Mouse (Mus musculus): ENCODE measurements around the gene Mtor. TPM values are rescaled to one million over a fixed set of nuclear protein-coding genes. Genes with fewer than 3 reads are reported as not detected.

Mtor gene
- polyA plus RNA-seq, 1 experiment, result not detected

DNA sequence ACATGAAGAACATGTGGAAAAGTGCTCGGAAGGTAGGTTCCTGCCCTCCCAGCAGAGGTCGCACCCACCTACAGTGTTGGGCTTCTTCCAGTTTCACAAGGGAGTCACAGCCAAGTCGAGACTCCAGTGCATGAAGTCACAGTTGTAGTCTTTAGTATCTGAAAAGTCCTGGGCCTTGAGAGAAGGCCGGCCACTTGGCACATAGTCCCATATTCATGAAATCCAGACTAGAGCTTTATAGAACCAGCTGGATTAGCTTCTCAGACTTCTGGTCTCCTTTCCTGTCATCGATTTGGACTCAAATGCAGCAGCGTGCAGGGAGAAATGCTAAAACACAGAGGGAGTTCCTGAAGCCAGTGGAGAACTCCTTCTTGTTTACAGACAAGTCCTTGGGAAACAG is 82.4 kb downstream of the Mtor start:
- 82% methylated on average over 6 of the region's 6 CpGs for WGBS
- Histone ChIP-seq H3K4me1 (ENCODE audit: control insufficient read depth, insufficient read depth, low read length) (no peaks in the 10 kb centered on the region), H3K27ac (ENCODE audit: insufficient read depth, low read depth, low read length) (no peak overlapping the region), H3K4me3 (ENCODE audit: insufficient read depth, low read depth, low read length) (no peak overlapping the region)
- TF ChIP-seq POLR2A (IDR thresholded peaks at IDR 0.05; ENCODE audit: insufficient read depth, low read depth, low read length) (no peak), CTCF (IDR thresholded peaks at IDR 0.05; ENCODE audit: insufficient read depth, low read depth, low read length) (no peak)

DNA sequence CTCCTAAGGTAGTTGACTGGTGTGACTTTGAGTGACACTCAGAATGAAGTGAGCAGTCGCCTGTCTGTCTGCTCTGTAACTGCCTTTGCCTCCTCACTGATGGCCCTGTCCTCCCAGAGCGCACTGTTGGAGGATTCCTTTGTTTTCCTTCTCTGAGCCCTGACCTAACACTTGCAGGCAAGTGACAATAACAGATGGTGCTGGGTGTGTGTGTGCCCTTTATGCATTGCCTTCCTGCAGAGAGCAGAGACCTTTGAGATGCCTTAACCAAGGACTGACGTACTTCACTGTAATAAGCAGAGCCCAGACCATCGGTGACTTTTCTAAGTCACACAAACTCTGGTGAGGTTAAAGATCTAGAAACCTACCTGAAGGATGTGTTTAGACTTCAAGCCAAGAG is 82.9 kb downstream of the Mtor start:
- 87% methylated on average over 4 of the region's 4 CpGs for WGBS
- TF ChIP-seq POLR2A (IDR thresholded peaks at IDR 0.05; ENCODE audit: insufficient read depth, low read depth, low read length) (no peak), CTCF (IDR thresholded peaks at IDR 0.05; ENCODE audit: insufficient read depth, low read depth, low read length) (no peak)
- no peak overlapping the region for H3K27ac ChIP-seq (ENCODE audit: insufficient read depth, low read depth, low read length)

GRCm38 (mm10) chr4:148532516-148532915 is 84.1 kb downstream of the Mtor start:
- Histone ChIP-seq H3K4me3 (ENCODE audit: insufficient read depth, low read depth, low read length) (no peak overlapping the region), H3K27ac (ENCODE audit: insufficient read depth, low read depth, low read length) (no peak overlapping the region), H3K4me1 (ENCODE audit: control insufficient read depth, insufficient read depth, low read length) (no peaks in the 10 kb centered on the region)
- WGBS, result 95% methylated on average over 3 of the region's 3 CpGs
- TF ChIP-seq POLR2A (IDR thresholded peaks at IDR 0.05; ENCODE audit: insufficient read depth, low read depth, low read length) (no peak), CTCF (IDR thresholded peaks at IDR 0.05; ENCODE audit: insufficient read depth, low read depth, low read length) (no peak)

More for the DNA sequence above, 82.9 kb downstream of the Mtor start:
- no peaks in the 10 kb centered on the region for H3K4me1 ChIP-seq (ENCODE audit: control insufficient read depth, insufficient read depth, low read length)
- H3K4me3 ChIP-seq (ENCODE audit: insufficient read depth, low read depth, low read length), result no peak overlapping the region

GRCm38 (mm10) chr4:148533613-148534328 is 85.4 kb downstream of the Mtor start:
- TF ChIP-seq POLR2A (IDR thresholded peaks at IDR 0.05; ENCODE audit: insufficient read depth, low read depth, low read length) (no peak), CTCF (IDR thresholded peaks at IDR 0.05; ENCODE audit: insufficient read depth, low read depth, low read length) (no peak)
- Histone ChIP-seq H3K27ac (ENCODE audit: insufficient read depth, low read depth, low read length) (no peak overlapping the region), H3K4me3 (ENCODE audit: insufficient read depth, low read depth, low read length) (no peak overlapping the region), H3K4me1 (ENCODE audit: control insufficient read depth, insufficient read depth, low read length) (no peaks in the 10 kb centered on the region)
- WGBS, result 47% methylated on average over 12 of the region's 12 CpGs

DNA sequence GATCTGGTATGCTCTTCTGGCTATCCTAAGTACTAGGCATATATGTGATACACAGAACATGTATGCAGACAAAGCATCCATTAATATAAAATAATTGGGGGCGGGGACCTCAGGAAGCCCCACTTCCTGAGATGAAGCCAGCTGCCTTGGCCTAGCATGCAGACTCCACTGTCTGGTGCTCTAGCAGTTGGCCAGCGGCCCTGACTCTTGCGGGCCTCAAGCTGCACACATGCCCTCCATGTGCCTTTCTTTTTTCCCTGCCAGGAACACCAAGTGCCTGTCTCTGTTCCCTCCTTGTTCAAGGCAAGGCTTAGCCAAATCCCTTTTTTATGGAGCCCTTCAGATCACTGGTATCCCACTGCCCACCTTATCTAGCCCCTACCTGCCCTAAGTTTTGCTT is 87.5 kb downstream of the Mtor start:
- WGBS, result 68% methylated on average over 3 of the region's 3 CpGs
- no peaks in the 10 kb centered on the region for H3K4me1 ChIP-seq (ENCODE audit: control insufficient read depth, insufficient read depth, low read length)
- TF ChIP-seq CTCF (IDR thresholded peaks at IDR 0.05; ENCODE audit: insufficient read depth, low read depth, low read length) (no peak), POLR2A (IDR thresholded peaks at IDR 0.05; ENCODE audit: insufficient read depth, low read depth, low read length) (no peak)
- H3K27ac ChIP-seq (ENCODE audit: insufficient read depth, low read depth, low read length), result no peak overlapping the region
- no peak overlapping the region for H3K4me3 ChIP-seq (ENCODE audit: insufficient read depth, low read depth, low read length)

DNA sequence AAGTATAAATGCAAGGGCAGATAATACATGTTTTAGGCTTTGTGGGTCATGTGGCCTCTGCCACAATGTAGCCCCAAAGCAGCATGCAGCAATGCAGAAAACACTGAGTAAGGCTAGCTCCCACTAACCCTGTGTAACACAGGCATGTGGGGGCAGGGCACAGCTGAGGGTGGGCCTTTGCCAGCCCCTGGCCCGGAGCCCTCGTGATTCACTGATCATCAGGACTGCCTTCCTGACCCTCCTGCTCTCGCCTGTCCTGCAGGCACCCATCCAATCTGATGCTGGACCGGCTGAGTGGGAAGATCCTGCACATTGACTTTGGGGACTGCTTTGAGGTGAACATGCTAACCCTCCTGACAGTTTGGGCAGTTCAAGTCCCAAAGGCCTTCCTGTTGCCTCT is 100.7 kb downstream of the Mtor start:
- H3K27ac ChIP-seq (ENCODE audit: insufficient read depth, low read depth, low read length), result no peak overlapping the region
- TF ChIP-seq POLR2A (IDR thresholded peaks at IDR 0.05; ENCODE audit: insufficient read depth, low read depth, low read length) (no peak), CTCF (IDR thresholded peaks at IDR 0.05; ENCODE audit: insufficient read depth, low read depth, low read length) (no peak)
- H3K4me3 ChIP-seq (ENCODE audit: insufficient read depth, low read depth, low read length), result no peak overlapping the region
- WGBS, result 70% methylated on average over 4 of the region's 4 CpGs
- no peaks in the 10 kb centered on the region for H3K4me1 ChIP-seq (ENCODE audit: control insufficient read depth, insufficient read depth, low read length)

DNA sequence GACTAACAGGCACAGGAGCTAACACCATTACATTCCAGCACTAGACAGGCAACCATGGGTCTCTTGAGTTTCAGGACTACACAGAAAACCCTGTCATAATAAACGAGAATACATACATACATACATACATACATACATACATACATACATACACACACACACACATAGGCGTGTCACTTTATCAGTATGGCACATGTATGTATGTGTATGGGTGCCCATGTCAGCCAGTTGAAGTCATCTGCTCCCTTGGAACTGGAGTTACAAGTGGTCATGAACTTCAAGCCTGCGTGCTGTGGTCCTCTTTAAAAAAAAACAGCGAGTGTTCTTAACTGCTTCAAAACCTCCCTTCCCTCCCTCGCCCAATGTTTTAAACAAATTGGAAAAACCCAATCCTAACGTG is 109.4 kb downstream of the Mtor start:
- Histone ChIP-seq H3K27ac (ENCODE audit: insufficient read depth, low read depth, low read length) (peak overlapping the region; percentile 58), H3K4me3 (ENCODE audit: insufficient read depth, low read depth, low read length) (peak overlapping the region; percentile 98), H3K4me1 (ENCODE audit: control insufficient read depth, insufficient read depth, low read length) (no peaks in the 10 kb centered on the region)
- no peak for TF ChIP-seq CTCF (IDR thresholded peaks at IDR 0.05; ENCODE audit: insufficient read depth, low read depth, low read length)
- no peak for TF ChIP-seq POLR2A (IDR thresholded peaks at IDR 0.05; ENCODE audit: insufficient read depth, low read depth, low read length)
- WGBS, result 24% methylated on average over 6 of the region's 6 CpGs

- Histone ChIP-seq H3K4me1 (ENCODE audit: control insufficient read depth, insufficient read depth, low read length) (no peaks in the 10 kb centered on the region), H3K4me3 (ENCODE audit: insufficient read depth, low read depth, low read length) (peak within 1 kb of the TSS; percentile 98), H3K27ac (ENCODE audit: insufficient read depth, low read depth, low read length) (peak within 1 kb of the TSS; percentile 94)
- no peak for TF ChIP-seq CTCF (IDR thresholded peaks at IDR 0.05; ENCODE audit: insufficient read depth, low read depth, low read length)
- peak; percentile 62; the same call in 1 of the 2 replicates for TF ChIP-seq POLR2A (IDR thresholded peaks at IDR 0.05; ENCODE audit: insufficient read depth, low read depth, low read length)
- under 1% methylated on average over 63 of the region's 63 CpGs for WGBS
Observed at GRCm38 (mm10) chr4:148558297-148559000, 110.0 kb downstream of the Mtor start, which contains the start of gene Exosc10. Gene Exosc10, plus strand, starts transcription at chr4:148558429.

GRCm38 (mm10) chr4:148562676-148563075 is 114.3 kb downstream of the Mtor start:
- H3K4me1 ChIP-seq (ENCODE audit: control insufficient read depth, insufficient read depth, low read length), result no peaks in the 10 kb centered on the region
- 94% methylated on average over 17 of the region's 17 CpGs for WGBS
- H3K27ac ChIP-seq (ENCODE audit: insufficient read depth, low read depth, low read length), result no peak overlapping the region
- H3K4me3 ChIP-seq (ENCODE audit: insufficient read depth, low read depth, low read length), result no peak overlapping the region
- no peak for TF ChIP-seq POLR2A (IDR thresholded peaks at IDR 0.05; ENCODE audit: insufficient read depth, low read depth, low read length)
- TF ChIP-seq CTCF (IDR thresholded peaks at IDR 0.05; ENCODE audit: insufficient read depth, low read depth, low read length), result no peak

All from olfactory bulb, adult 2 months (tissue).